Mouse (Mus musculus): Measurements from ENCODE around the gene Olig1. TPM values are rescaled to one million over a fixed set of nuclear protein-coding genes. Genes with fewer than 3 reads are reported as not detected.

The Olig1 gene
- total RNA-seq, 2 experiments from 2014 or later, result not detected

DNA sequence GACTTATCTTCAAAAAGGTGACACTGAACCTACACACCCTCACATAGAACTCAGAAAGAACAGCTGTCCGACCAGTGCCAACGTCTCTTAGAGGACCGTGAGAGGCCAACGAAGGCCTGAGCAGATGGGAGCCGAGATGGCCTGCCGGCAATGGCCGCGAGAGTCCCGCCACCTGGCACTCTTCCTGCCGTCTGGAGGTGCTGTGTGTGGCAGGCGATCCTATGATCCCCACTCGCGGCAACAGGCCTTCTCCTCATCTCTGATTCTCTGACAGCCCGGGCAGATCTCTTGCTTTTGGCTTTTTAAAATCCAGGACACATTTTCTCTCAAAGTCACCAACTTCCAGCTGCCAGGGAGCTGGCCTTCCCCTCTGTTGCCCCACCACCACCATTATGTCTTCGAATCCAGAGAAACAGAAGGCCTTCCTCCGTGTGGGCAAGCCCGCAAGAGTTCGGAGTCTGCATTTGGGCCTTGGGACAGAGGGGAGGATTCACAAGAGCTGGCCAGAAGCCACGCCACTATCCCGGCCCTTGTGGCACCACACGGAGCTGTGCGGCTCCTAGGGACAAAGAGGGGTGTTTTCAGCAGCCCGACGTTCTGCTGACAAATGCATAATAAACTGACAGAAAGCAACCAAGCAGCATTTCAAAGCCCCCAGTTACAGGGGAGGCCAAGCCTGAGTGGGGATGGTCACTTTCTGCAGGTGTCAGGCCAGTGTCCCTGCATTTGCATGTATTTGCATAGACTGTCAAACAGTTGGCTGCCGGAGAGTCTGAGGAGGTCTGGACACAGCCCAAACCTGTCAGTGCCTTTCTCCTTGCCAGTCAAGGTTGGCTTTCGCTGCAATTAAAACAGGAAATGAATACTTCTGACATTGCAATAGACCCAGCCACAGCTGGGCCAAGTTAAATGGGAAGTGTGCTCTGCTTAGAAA lies 34.5 kb downstream of the Olig1 start:
- intact Hi-C loops (cut with DNase I), result no loop called here
- no peak for DNase-seq

DNA sequence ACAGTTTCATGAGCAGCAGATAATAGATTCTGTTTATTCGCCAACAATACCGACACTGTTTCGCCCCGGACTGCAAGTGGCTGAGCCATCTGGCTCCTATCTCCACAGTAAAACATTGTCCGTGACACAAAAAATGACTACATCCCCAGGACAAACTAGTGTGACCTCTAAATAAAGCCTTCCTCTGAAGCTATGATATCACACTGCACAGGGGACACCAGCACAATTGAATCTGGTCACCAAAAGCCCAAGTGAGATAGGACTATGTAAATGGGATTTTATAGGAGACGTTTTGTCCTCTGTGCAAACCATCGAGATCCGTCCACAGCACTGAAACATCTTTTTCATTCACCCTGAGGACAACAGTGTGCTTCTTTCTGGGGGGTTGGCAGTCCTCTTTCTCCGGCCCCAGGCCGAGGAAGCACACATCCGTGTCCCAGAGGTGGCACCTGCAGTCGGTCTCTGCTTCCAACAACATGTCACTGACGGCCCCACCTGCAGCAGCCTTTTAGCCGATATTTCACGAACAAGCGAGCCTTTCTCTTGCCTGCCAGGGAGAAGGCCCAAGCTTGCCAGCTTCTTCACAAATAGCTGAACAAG lies 36.0 kb downstream of the Olig1 start:
- intact Hi-C loops (cut with DNase I), result no loop called here
- DNase-seq, result no peak

DNA sequence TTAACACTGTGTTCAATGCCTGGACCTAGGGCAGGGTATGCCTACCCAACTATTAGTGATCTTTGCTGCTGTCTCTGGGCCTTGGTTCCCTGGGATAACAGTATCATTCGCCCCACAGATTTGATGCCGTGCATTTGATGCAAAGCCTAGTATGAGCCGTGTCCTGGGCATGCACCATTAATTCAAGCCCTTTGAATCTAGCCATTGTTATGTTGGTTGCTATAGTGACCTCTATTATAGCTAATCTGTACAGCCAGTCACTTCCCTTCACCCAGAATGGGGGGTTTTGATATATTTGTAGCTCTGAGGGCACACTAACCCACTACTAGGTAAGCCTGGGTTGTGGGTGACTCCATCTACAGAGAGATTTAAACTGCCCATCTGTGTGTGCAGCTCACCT lies 40.3 kb downstream of the Olig1 start:
- intact Hi-C loops (cut with DNase I), result loop anchor here (5.0 kb wide), 1 partner anchor 148 kb away; no protein-coding TSS in a partner anchor
- no peak for DNase-seq

DNA sequence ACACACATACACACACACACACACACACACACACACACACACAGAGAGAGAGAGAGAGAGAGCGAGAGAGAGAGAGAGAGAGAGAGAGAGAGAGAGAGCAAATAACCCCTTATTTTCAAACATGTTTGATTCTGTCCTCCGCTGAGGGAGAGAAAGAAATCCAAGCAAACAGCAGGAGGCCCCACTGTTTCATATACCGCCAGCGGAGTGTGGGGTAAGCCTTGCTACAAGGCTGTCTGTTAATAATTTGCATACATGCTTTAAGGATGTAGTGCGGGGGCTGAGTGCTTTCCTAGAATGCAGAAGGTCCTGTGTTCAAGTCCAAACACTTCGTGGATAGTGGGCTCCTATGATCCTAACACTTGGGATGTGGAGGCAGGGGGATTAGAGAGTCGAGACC lies 43.3 kb downstream of the Olig1 start:
- intact Hi-C loops (cut with DNase I), result loop anchor here (5.0 kb wide), 1 partner anchor 151 kb away; no protein-coding TSS in a partner anchor
- DNase-seq, result no peak

DNA sequence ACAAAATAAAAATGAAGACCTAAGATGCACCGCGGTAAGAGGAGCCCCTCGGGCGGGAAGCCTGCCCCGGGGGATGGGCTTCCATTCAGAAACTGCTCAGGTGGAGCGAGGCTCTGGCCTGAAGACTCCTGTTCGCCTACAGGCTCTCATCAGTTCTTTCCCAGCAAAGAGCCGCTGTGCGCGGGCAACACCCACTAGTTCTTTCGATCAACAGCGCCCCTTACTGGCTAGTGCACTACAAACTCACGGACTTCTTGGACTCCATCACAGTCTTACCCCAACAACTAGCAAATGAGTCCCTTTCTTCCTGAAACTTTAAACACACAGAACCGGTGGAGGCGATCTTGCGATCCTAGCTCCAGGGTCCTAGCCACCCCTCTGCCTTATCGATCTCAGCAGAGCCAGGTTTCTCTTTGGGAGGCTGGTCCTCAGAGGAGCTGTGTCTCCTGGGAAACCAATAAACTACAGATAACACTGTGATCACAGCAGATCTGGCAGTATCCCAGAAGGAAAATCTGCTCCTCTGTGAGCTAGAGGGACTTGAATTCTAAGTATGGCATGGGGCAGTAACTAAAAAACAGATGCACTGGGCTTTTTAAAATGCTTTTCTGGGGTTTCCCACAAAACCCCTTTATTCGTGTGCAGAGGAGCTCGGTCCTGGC lies 44.7 kb downstream of the Olig1 start:
- peak; percentile 45 to 52 for DNase-seq
- intact Hi-C loops (cut with DNase I), result loop anchor here (2.0 to 5.0 kb wide), 2 partner anchors 152 to 233 kb away; no protein-coding TSS in a partner anchor

DNA sequence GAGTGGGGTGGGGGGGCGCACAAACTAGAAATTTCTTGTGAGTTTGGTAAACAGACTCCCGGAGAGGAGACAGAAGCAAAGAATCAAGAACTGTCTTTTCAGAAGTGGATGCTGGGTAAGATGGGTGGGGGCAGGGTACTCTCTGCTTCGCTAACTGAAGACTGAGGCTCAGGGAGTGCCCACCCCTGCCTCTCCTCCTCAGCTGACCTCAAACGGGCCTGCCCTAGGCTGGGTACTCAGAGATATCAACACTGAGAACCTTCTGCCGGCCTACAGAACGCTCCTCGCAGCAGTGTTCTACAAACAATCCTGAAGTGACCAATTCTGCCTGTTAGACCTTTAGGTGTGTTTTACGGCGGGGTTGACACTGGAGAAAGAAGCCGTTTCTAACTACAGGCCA lies 50.6 kb downstream of the Olig1 start:
- intact Hi-C loops (cut with DNase I), result no loop called here
- DNase-seq, result no peak

DNA sequence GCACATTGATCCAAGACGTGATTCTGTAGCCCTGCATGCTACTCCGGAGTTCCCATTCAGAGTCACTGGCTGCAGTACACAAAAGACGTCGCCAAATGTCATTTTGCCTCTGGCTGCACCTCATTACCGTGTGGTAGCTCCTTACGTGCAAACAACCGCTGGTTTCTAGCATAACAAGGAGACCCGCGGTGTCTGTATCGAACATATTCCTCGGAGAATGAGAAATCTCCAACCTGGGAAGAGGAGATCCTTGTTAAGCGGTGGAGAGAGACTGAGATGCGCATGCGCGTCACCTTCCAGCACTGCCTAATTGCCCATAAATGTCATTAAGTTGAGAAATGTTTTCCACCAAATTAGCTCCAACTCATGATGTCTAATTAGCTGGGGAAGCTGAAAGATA lies 51.0 kb downstream of the Olig1 start:
- intact Hi-C loops (cut with DNase I), result no loop called here
- no peak for DNase-seq

Other genes starting within 250 kb of the Olig1 start
- 10 to 100 TPM in 1 of 2 experiments, 1 to 10 TPM in 1; 8.5 to 11.5 TPM for gene Paxbp1, start 225.2 kb upstream of the Olig1 start, total RNA-seq (2021)
- under 1 TPM; 0.32 to 0.74 TPM for gene 4932438H23Rik, start 174.7 kb upstream of the Olig1 start, total RNA-seq (2021)
- not detected for gene Olig2, start 44.3 kb upstream of the Olig1 start, total RNA-seq (2021)
- gene Ifnar2, start 103.0 kb downstream of the Olig1 start, total RNA-seq (2021), result 1 to 10 TPM; 7.1 to 7.3 TPM
- gene Gm21970, start 121.9 kb downstream of the Olig1 start, total RNA-seq (2021), result not detected
- gene Il10rb, start 136.4 kb downstream of the Olig1 start, total RNA-seq (2021), result 1 to 10 TPM; 6.6 to 6.7 TPM
- 10 to 100 TPM in 1 of 2 experiments, 1 to 10 TPM in 1; 9.6 to 11.3 TPM for gene Ifnar1, start 215.5 kb downstream of the Olig1 start, total RNA-seq (2021)